Mouse (Mus musculus) olfactory bulb, adult 2 months (tissue): ENCODE measurements at regions not wholly inside any gene's neighbourhood (a gene's known extent, or its start where the extent isn't known, plus 50 kb on each side); places are given as distances from the start of the nearest gene placed in this dataset.

ENCODE experiments used
- CTCF ChIP-seq: fragments of 200-500 bp; IDR thresholded peaks from 2 replicates; pipeline ENCODE4 v1.5.1; 2012; ENCODE audit warnings: low read depth, mild to moderate bottlenecking, low read length, moderate library complexity; ENCODE audit not compliant: insufficient read depth
- POLR2A ChIP-seq: fragments of 200-500 bp; IDR thresholded peaks from 2 replicates; pipeline ENCODE4 v1.6.1; 2012; ENCODE audit warnings: mild to moderate bottlenecking, low read depth, low read length, moderate library complexity; ENCODE audit not compliant: insufficient read depth

GRCm38 (mm10) chrX:13346696-13347026, 65.9 kb downstream of the Ddx3x start:
- TF ChIP-seq CTCF (no peak), POLR2A (no peak)
